Mouse (Mus musculus) kidney, adult 11 months (tissue): ENCODE measurements around the gene Gm37240.

Source experiments
- DNase-seq: peaks from one replicate; pipeline ENCODE4 v3.0.0; 2022

Gene Gm37240

GRCm38 (mm10) chr3:85214926-85215325 lies 672.4 kb downstream of the Gm37240 start:
- no peak for DNase-seq

DNA sequence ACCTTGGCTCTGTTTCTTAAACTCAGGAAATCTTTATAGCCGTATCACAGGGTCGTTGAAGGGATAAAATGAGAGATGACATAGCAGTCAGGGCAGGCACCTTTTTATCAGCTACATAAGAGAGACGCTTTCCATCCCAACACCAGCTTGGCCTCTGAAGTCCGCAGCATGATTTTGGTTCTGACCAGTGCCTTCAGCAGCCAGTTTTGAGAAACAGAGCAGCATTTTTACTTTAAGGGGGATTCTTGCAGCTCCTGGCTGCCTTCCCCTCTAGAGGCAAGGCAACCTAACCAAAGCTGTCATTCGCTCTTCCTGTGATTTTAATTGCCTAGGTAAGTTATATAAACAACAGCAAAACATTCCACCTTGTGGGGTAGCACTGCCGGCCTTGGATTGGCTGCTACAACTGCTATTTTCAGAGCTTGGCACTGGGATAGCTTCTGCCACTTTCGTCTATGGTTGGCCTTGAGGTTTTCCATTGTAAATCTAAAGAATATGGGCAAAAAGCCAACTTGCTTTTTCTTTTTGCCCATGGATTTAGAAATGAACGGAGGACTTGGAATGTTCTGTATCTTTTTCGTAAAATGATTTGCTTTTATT lies 674.5 kb downstream of the Gm37240 start:
- no peak for DNase-seq

GRCm38 (mm10) chr3:85209887-85210844 lies 677.2 kb downstream of the Gm37240 start:
- DNase-seq: no peak

DNA sequence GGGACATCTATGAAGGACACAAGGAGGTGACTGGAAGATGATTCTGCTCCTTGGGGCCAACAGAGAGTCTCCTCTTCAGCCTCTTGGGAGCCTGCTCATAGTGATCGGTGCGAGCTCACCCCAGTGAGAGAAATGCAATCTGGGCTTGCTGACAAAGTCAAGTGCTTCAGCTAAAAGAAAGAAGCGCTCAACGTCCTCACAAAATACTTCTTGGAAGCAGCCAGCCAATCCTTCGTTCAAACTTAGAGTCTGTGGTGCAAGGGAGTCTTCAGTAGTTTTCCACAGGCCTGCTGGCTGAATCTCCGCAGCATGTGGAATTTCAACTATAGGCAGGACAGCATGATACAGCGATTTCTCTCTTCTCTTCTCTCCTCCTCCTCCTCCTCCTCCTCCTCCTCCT lies 680.8 kb downstream of the Gm37240 start:
- DNase-seq: no peak

GRCm38 (mm10) chr3:85205911-85206310 lies 681.4 kb downstream of the Gm37240 start:
- DNase-seq: no peak

DNA sequence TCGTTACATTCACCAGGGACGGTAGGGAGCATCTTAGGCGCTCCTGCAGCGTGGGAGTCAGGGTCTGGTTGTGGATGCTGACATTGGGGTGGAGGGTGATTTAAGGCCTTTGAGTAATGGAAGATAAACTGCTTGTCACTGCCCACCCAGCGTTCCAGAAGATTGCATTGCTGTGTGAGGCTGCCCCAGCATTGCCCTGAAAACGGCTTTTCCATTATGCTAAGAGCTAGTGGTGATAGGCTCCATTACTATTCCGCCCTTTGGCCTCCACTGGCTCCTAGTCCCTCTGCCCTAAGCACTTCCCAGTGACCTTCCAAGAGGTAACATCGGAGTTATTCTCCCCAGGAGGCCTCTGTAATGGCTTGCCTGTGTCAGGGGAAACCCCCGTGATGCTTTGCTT lies 683.7 kb downstream of the Gm37240 start:
- DNase-seq: no peak

DNA sequence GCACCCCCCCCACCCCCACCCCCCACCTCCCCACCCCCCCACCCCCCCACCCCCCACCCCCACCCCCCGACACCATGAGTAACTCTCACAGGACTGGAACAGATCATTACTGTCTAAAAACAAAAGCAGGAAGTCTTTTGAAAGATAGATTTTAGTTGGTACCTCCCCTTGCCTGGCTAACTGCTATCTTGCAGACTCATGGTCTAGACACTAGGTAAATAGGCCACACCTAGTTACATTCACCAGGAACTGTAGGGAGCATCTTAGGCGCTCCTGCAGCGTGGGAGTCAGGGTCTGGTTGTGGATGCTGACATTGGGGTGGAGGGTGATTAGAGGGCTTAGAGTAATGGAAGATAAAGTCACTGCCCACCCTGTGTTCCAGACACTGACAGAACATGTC lies 684.6 kb downstream of the Gm37240 start:
- DNase-seq: no peak

DNA sequence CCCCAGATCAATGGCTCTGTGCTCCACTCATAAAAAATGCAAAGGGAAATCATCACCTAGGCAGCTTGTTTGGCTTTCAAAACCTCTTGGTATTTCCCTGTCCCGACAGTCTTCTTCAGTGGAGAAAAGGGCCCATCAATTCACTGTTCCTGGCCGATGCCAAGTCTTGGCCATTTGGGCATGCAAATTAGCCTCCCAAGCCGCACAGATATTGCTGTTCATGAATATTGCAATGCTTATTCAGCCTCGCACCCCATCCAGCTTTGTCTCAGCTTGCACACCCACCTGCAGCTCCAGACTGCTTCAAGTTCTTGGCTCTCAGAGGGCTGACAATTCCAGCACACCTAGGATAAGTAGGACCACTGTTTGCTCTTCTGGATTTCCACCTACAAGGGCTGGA lies 685.5 kb downstream of the Gm37240 start:
- no peak for DNase-seq

GRCm38 (mm10) chr3:85198496-85198895 lies 688.8 kb downstream of the Gm37240 start:
- DNase-seq: no peak

DNA sequence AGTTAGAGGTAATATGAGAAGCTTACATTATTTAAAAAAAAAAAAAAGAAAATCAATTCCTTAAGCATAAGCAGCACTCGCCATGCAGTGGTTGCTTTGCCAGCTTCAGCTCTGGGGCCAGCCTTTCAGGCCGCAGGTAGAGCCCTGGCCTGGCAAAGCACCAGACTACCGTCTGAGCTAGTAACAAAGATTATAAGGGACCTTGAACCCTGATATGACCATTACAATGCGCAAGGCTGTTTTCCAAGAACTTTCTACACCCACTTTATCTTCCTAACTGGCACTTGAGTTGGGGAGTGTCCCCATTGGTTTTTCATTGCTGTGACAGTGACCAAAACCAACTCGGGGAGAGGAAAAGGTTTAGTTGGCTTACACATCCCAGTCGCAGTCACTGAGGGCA lies 690.2 kb downstream of the Gm37240 start:
- DNase-seq: no peak

GRCm38 (mm10) chr3:85196591-85196990 lies 690.7 kb downstream of the Gm37240 start:
- DNase-seq: no peak

- DNase-seq: peak; percentile 12
Observed at GRCm38 (mm10) chr3:85195068-85195481, 692.2 kb downstream of the Gm37240 start.

- no peak for DNase-seq
Observed at GRCm38 (mm10) chr3:85189791-85190190, 697.5 kb downstream of the Gm37240 start.

DNA sequence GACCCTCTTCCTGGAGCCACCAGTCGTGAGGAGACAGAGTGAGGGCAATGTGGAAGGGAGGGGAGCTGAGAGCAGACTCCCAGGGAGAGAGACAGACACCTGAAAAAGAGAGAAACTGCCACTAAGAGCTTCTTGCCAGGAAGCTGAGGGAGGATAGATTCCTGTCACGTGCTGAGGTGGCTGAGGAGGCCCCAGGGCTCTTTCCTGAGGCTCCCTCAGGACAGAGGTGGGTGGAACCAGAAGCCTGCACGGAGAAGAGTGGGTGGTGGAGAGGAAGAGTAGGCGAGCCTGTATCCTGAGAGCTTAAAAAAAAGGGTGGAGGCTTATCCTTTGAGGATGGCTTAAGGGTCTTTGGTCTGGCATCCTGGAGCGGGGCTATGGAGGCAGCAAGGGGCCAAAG lies 699.0 kb downstream of the Gm37240 start:
- no peak for DNase-seq

DNA sequence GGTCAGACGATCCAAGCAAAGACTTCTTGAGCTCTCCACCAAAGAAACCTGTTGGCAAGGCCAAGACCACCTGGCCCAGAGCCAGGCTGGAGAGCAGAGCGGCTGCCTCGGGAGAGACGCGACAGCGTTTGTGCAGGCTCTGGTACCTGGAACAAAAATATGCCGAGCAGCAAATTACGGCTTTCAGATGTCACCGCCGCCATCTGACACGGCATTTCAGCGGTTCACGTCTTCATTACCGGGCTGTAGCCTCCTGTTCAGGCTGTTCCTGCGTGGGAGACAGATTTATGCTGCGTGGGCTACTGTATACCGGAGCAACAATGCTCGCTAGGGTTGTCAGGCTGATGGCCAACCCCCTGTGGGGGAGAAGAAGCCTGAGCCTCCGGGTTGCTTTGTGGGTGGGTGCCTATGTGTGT lies 700.6 kb downstream of the Gm37240 start:
- no peak for DNase-seq

GRCm38 (mm10) chr3:85185827-85186226 lies 701.5 kb downstream of the Gm37240 start:
- DNase-seq: no peak

- no peak for DNase-seq
Observed at GRCm38 (mm10) chr3:85184916-85185315, 702.4 kb downstream of the Gm37240 start.

DNA sequence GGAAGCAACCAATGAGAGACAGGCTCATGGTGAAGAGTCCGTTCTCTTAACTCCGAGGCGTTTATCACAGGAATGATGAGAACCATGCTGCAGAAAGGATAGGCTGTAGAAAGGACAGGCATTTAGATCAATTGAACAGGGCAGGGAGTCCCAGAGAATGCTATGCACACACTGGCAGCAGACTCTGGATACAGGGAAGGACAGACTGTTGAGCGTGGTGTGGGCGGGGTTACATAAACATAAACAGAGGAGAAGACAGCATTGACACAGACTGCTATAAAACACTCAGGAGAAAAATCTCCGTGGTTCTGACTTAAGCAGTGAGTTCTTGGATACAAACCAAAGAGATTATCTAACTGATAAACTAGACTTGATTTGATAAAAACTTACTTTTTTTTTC lies 703.2 kb downstream of the Gm37240 start:
- no peak for DNase-seq

DNA sequence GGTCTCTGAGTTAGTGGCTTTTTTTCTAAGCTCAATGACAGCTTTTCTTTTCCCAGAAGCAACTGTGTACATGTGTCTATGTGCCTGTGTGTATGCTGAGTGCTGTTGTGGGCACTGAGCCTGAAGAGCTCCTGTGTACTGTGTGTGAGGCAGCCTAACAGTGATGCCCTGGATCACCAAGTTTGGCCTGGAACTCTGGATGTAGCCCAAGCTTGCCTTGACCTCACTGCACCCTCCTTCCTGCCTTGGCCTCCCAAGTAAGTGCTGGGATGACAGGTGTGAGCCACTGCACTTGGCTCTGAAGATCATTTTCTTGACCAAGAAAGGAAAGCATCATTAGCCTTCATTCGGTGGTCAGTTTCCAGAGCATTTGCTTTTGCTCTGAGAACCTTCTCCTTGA lies 710.6 kb downstream of the Gm37240 start:
- DNase-seq: no peak

- peak; percentile 68 for DNase-seq
Observed at GRCm38 (mm10) chr3:85174542-85175469, 712.5 kb downstream of the Gm37240 start.

DNA sequence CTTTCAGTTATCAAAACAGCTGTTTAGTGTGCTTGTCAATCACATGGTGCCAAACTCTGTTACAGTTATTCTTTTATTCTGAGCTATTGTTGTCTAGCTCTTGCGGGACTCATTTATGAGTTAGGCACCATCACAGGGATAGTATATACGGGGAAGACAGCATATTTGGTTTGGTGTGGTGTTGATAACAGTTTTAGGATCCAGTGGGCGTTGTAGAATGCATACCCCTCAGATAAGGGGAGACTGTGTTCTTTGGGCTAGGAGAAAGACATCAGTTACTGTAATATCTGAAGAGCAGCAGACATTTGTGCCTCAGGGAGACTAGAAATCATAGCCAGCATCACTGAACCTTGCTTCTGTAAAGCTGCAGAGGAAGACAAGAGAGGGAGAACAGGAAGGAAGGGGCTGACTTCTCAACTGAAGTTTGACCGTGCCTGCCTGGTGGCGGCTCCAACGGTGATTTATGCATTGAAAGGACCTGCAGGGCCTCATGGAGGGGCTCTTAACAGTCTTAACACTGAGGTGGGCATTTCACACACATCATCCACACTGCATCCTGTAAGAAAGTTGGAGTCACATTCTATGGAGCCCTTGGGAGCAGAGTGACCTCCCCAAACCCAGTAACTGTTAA lies 713.8 kb downstream of the Gm37240 start:
- no peak for DNase-seq

DNA sequence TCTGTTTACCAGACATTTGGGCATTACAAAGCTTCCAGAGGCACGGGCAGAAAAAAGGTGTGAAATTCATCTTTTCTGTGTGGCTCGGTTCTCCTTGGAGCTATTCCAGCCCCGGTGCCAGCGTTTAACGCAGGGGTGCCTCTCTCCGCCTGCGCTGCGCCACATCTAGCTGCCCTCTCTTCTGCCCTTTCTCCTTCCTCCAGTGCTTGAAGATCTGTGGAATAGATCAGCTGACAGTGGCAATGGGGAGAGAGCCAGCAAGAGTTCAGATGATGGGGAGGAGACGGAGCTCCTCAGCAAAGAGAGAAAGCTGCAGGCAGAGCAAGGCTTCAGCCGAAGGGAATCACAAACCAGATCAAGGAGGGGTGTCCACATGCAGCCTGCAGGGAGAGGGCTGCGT lies 714.8 kb downstream of the Gm37240 start:
- DNase-seq: no peak

DNA sequence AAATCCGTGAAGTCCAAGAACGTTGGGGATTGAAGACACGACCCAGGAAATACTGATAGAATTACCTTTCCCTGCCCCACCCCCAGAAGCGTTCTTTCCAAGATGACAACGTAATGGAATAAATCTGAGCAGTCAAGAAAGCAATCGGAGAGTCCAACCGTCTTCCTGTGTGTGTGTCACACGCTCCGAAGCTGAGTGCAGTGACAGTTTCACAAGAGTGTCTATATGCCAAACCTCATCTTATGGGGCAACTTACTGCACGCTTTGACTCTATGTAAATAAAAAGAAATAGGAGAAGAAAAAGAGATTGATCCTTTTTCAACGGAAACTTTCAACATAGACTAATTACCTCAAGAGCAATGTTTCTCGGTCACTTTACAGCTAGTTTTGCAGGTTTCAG lies 715.2 kb downstream of the Gm37240 start:
- no peak for DNase-seq
